Mouse (Mus musculus): Measurements from ENCODE around the gene Ccrl2. TPM values are rescaled to one million over a fixed set of nuclear protein-coding genes. Genes with fewer than 3 reads are reported as not detected.

Gene Ccrl2
- polyA plus RNA-seq, 1 experiment from 2014 or later: 1.3 TPM

- H3K4me1 ChIP-seq: no peaks in the 10 kb centered on the region
- no peak for ATAC-seq (ENCODE audit: low FRiP score)
Observed at GRCm38 (mm10) chr9:111058943-111059556, 1.7 kb upstream of the Ccrl2 start.

DNA sequence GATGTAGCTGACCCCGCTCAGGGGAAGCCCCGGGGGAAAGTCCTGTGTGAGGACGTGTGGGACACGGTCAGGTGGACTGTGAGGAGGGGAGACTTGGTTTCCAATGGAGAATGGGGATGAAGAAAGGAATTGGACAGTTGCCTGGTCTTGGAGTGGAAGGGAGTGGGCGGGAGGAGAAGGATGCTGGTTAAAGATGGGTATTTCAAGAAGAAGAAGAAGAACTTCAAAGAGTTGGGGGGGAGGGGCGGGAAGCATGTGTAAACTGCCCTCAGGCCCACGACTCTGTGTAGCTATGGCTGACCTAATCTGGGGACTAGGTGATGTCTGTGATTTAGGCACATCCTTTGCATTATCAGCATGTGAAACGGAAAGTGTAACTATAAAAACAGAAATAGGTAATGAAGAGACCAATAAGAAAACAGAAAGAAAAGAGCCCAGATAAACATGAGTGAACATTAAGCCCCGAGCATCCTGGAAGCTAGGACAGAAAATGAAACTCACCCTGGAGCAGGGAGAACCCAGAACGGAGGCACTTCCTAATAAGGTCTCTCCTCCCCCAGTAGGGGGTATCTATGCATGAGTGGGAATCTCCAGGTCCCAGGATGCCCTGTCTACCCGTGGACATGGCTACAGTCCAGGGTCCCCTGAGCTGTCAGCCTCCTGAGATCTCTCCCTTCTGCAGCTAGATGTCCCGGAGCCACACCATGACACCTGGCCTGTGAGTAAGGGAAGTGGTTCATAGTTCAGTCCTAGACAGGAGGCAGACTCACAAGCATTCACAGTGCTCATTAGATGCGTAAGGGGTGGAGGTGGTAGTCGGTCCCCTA is 438 bp upstream of the Ccrl2 start:
- WGBS: 73% methylated on average over 14 of the region's 14 CpGs
- H3K4me1 ChIP-seq: no peaks in the 10 kb centered on the region
- ATAC-seq (ENCODE audit: low FRiP score): no peak
- H3K4me3 ChIP-seq (replicated peaks): no peak overlapping the region
- H3K4me2 ChIP-seq: peak overlapping the region; percentile 42
- H3K27me3 ChIP-seq (replicated peaks): no peaks in the 10 kb centered on the region
- H3K27ac ChIP-seq (replicated peaks): no peak overlapping the region
- no peaks in the 10 kb centered on the region for H3K9me3 ChIP-seq (replicated peaks)
- H3K9ac ChIP-seq (replicated peaks): no peak overlapping the region
- no peaks in the 10 kb centered on the region for H3K36me3 ChIP-seq

More at GRCm38 (mm10) chr9:111058943-111059556, 1.7 kb upstream of the Ccrl2 start:
- Histone ChIP-seq H3K36me3 (no peaks in the 10 kb centered on the region), H3K9ac (replicated peaks) (no peak overlapping the region), H3K27me3 (replicated peaks) (no peaks in the 10 kb centered on the region), H3K9me3 (replicated peaks) (no peaks in the 10 kb centered on the region), H3K4me2 (no peak overlapping the region), H3K4me3 (replicated peaks) (no peak overlapping the region), H3K27ac (replicated peaks) (no peak overlapping the region)
- 84% methylated on average over 10 of the region's 10 CpGs for WGBS

GRCm38 (mm10) chr9:111056519-111056797 is 861 bp downstream of the Ccrl2 start:
- Histone ChIP-seq H3K27me3 (replicated peaks) (no peaks in the 10 kb centered on the region), H3K27ac (replicated peaks) (no peak overlapping the region), H3K4me1 (no peaks in the 10 kb centered on the region), H3K36me3 (no peaks in the 10 kb centered on the region), H3K4me2 (peak overlapping the region; percentile 42), H3K9me3 (replicated peaks) (no peaks in the 10 kb centered on the region), H3K4me3 (replicated peaks) (peak overlapping the region; percentile 15), H3K9ac (replicated peaks) (no peak overlapping the region)
- 52% methylated on average over 11 of the region's 11 CpGs for WGBS
- no peak for ATAC-seq (ENCODE audit: low FRiP score)

GRCm38 (mm10) chr9:111055800-111056518 is 1.4 kb downstream of the Ccrl2 start:
- 82% methylated on average over 29 of the region's 29 CpGs for WGBS
- peak overlapping the region; percentile 15; the same call in 1 of the 2 replicates for H3K4me3 ChIP-seq (replicated peaks)

GRCm38 (mm10) chr9:111054923-111055322 is 2.4 kb downstream of the Ccrl2 start:
- WGBS: 89% methylated on average over 9 of the region's 9 CpGs

More at GRCm38 (mm10) chr9:111055800-111056518, 1.4 kb downstream of the Ccrl2 start:
- H3K36me3 ChIP-seq: no peaks in the 10 kb centered on the region
- no peaks in the 10 kb centered on the region for H3K4me1 ChIP-seq
- H3K9me3 ChIP-seq (replicated peaks): no peaks in the 10 kb centered on the region
- no peak for ATAC-seq (ENCODE audit: low FRiP score)
- no peak overlapping the region for H3K9ac ChIP-seq (replicated peaks)
- peak overlapping the region; percentile 42 for H3K4me2 ChIP-seq
- H3K27ac ChIP-seq (replicated peaks): no peak overlapping the region
- no peaks in the 10 kb centered on the region for H3K27me3 ChIP-seq (replicated peaks)

DNA sequence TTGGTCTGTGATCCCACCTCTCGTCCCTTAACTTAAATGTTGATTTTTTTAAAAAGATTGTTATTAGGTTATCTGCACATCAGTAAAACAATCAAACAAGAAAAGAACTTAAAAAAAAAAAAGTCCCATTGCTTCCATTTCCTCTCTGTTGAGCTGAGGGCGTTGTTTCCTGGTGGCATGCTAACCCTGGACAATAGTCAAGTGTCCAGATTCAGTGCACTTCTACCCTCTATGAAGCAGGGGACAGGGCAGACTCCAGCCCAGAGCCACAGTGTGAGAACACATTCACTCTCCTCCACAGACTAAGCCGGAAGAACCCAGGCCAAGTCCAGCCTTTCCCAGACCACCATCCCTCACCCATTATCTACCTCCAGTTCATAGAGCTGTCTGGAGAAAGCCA is 8.9 kb downstream of the Ccrl2 start:
- 89% methylated on average over 3 of the region's 3 CpGs for WGBS
- Histone ChIP-seq H3K27me3 (replicated peaks) (no peaks in the 10 kb centered on the region), H3K4me2 (no peak overlapping the region), H3K36me3 (no peaks in the 10 kb centered on the region), H3K27ac (replicated peaks) (no peak overlapping the region), H3K4me1 (no peaks in the 10 kb centered on the region), H3K9ac (replicated peaks) (no peak overlapping the region), H3K4me3 (replicated peaks) (no peak overlapping the region), H3K9me3 (replicated peaks) (no peaks in the 10 kb centered on the region)
- ATAC-seq (ENCODE audit: low FRiP score): no peak

More at GRCm38 (mm10) chr9:111054923-111055322, 2.4 kb downstream of the Ccrl2 start:
- Histone ChIP-seq H3K27me3 (replicated peaks) (no peaks in the 10 kb centered on the region), H3K4me3 (replicated peaks) (no peak overlapping the region), H3K9me3 (replicated peaks) (no peaks in the 10 kb centered on the region), H3K4me1 (no peaks in the 10 kb centered on the region), H3K36me3 (no peaks in the 10 kb centered on the region), H3K4me2 (no peak overlapping the region), H3K9ac (replicated peaks) (no peak overlapping the region), H3K27ac (replicated peaks) (no peak overlapping the region)
- ATAC-seq (ENCODE audit: low FRiP score): no peak

DNA sequence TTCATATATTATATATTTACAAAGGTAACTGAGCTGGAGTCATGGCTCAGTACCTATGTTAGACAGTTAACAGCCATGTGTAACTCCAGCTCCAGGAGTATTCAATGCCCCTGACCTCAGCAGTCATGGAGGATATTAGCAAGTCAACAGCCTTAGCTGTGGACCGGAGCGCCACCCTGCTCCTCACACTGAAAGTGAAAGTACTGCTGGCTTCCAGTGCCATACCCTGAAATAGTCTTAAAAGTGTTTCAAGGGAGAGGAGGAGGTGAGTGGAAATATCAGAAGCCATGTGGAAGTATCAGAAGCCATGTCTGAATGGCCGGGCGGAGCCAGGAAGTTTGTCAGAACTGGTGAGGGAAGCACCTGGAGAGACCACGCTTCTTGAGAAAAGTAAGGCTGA is 10.1 kb downstream of the Ccrl2 start:
- no peak for ATAC-seq (ENCODE audit: low FRiP score)
- no peak overlapping the region for H3K9ac ChIP-seq (replicated peaks)
- H3K27ac ChIP-seq (replicated peaks): no peak overlapping the region
- no peaks in the 10 kb centered on the region for H3K36me3 ChIP-seq
- no peak overlapping the region for H3K4me3 ChIP-seq (replicated peaks)
- H3K4me1 ChIP-seq: no peaks in the 10 kb centered on the region
- WGBS: 96% methylated on average over 5 of the region's 5 CpGs
- H3K4me2 ChIP-seq: no peak overlapping the region
- no peaks in the 10 kb centered on the region for H3K27me3 ChIP-seq (replicated peaks)
- H3K9me3 ChIP-seq (replicated peaks): no peaks in the 10 kb centered on the region

DNA sequence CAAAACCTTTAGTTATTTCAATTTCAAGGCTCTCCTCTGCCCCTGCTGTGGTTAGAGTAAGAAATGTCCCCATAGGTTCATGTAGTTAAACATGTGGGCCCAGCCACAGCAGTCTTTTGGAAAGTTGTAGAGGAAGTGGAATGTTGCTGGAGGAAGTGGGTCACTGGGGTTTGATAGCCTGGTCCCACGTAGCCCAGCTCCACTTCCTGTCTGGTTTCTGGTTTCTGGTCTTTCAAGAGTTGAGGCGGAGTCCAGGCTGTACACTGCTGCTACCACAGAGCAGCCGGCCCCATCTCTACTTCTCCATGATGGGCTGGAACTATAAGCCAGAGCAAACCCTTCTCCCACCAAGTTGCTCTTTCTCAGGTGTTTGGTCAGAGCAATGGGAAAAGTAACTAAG is 11.1 kb downstream of the Ccrl2 start:
- no peaks in the 10 kb centered on the region for H3K27me3 ChIP-seq (replicated peaks)
- H3K27ac ChIP-seq (replicated peaks): no peak overlapping the region
- H3K4me1 ChIP-seq: no peaks in the 10 kb centered on the region
- ATAC-seq (ENCODE audit: low FRiP score): no peak
- WGBS: 80% methylated on average over 3 of the region's 3 CpGs
- H3K9ac ChIP-seq (replicated peaks): no peak overlapping the region
- no peaks in the 10 kb centered on the region for H3K9me3 ChIP-seq (replicated peaks)
- H3K4me2 ChIP-seq: no peak overlapping the region
- no peak overlapping the region for H3K4me3 ChIP-seq (replicated peaks)
- H3K36me3 ChIP-seq: no peaks in the 10 kb centered on the region

DNA sequence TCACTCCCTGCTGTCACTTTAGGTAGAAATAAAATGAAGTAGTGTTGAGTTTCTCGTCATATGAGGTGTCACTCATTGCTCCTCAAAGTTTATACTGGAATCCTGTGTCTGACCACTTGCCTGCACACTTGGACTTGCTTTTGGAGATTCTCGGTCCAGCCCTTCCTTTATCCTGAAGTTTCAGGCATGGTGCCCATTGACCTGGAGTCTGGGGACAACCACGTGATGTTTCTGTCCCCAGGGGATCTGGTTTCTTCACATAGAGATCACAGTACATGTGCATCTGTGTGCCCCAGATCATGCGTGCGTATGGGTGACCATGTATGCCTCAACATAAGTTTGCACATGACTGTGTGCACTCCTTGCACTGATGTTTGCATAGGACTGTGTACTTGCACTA is 15.1 kb downstream of the Ccrl2 start:
- H3K4me2 ChIP-seq: no peak overlapping the region
- no peaks in the 10 kb centered on the region for H3K27me3 ChIP-seq (replicated peaks)
- no peaks in the 10 kb centered on the region for H3K4me1 ChIP-seq
- H3K9me3 ChIP-seq (replicated peaks): no peaks in the 10 kb centered on the region
- no peak for ATAC-seq (ENCODE audit: low FRiP score)
- H3K9ac ChIP-seq (replicated peaks): no peak overlapping the region
- 86% methylated on average over 5 of the region's 5 CpGs for WGBS
- no peak overlapping the region for H3K27ac ChIP-seq (replicated peaks)
- H3K4me3 ChIP-seq (replicated peaks): no peak overlapping the region
- H3K36me3 ChIP-seq: no peaks in the 10 kb centered on the region

DNA sequence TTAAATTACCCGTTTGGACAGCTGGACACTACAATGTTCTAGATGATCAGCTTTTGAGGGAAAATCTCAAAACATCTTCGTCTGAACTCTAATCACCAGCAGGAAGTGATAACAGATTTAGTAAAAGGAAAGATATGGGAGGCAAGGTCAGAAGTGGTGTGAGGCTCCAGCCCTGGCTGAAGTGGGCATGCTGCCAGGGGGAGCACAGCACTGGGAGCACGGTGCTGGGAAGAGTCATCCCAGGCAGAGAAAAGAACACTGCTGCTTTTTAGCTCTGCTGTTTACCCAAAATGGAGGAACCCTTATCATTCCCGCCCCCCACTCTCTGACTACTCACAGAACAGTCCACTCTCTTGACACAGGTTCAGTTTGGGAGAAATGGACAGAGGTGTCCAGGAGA is 17.4 kb downstream of the Ccrl2 start:
- no peak for ATAC-seq (ENCODE audit: low FRiP score)
- H3K27me3 ChIP-seq (replicated peaks): no peaks in the 10 kb centered on the region
- no peak overlapping the region for H3K9ac ChIP-seq (replicated peaks)
- no peaks in the 10 kb centered on the region for H3K36me3 ChIP-seq
- H3K4me3 ChIP-seq (replicated peaks): no peak overlapping the region
- no peaks in the 10 kb centered on the region for H3K4me1 ChIP-seq
- H3K9me3 ChIP-seq (replicated peaks): no peaks in the 10 kb centered on the region
- H3K27ac ChIP-seq (replicated peaks): no peak overlapping the region
- WGBS: 88% methylated on average over 4 of the region's 4 CpGs
- no peak overlapping the region for H3K4me2 ChIP-seq

DNA sequence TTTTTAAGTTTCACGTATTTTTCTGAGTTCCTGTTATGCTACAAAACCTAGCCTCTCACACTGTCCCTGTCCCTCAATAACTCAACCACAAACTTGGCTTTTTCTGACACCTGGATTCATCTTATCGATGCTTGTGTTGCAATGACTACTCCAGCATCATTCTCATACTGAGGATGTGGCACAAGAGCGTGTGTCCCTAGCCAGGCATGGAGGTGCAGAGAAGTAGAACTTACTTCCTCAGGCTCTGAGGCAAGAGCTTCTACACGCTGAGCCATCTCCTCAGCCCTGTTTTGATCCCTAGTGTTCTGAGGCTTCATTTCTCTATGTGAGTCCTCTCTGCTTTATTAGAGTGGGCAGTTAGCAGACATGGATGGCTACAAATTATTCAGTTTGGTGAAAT is 23.6 kb downstream of the Ccrl2 start:
- H3K4me1 ChIP-seq: no peaks in the 10 kb centered on the region
- no peaks in the 10 kb centered on the region for H3K27me3 ChIP-seq (replicated peaks)
- no peak overlapping the region for H3K4me2 ChIP-seq
- H3K4me3 ChIP-seq (replicated peaks): no peak overlapping the region
- ATAC-seq (ENCODE audit: low FRiP score): no peak
- no peaks in the 10 kb centered on the region for H3K9me3 ChIP-seq (replicated peaks)
- WGBS: 90% methylated on average over 4 of the region's 4 CpGs
- H3K9ac ChIP-seq (replicated peaks): no peak overlapping the region
- H3K27ac ChIP-seq (replicated peaks): no peak overlapping the region
- no peaks in the 10 kb centered on the region for H3K36me3 ChIP-seq

DNA sequence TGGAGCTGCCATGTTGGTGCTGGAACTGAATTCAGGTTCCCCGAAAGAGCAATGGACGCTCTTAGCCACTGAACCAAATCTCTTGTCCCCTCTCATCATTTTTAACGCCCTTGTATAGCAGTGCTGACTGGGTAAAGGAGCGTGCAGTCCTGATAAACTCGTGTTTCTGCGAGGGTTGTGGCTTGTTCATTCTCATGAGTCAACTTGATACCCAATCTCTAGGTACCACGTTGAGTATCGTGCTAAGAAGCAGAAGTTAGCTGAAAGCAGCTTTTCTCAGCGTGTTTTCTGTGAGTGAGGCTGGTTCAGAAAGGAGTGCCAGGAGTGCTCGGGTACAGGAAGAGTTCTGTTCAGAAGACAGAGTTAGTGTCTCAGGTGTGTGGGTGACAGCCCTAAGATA is 30.5 kb downstream of the Ccrl2 start:
- Histone ChIP-seq H3K27me3 (replicated peaks) (no peaks in the 10 kb centered on the region), H3K4me2 (no peak overlapping the region), H3K9me3 (replicated peaks) (no peaks in the 10 kb centered on the region), H3K27ac (replicated peaks) (no peak overlapping the region), H3K4me3 (replicated peaks) (no peak overlapping the region), H3K9ac (replicated peaks) (no peak overlapping the region), H3K4me1 (no peaks in the 10 kb centered on the region), H3K36me3 (no peaks in the 10 kb centered on the region)
- ATAC-seq (ENCODE audit: low FRiP score): no peak
- WGBS: 93% methylated on average over 10 of the region's 10 CpGs
